Mouse (Mus musculus) layer of hippocampus, adult 6 months (tissue): ENCODE measurements around the gene Thbs3. TPM values are rescaled to one million over a fixed set of nuclear protein-coding genes. Genes with fewer than 3 reads are reported as not detected.

Experiments used
- long read RNA-seq, 2 experiments: library from polyadenylated mRNA; unstranded; transcript quantifications; one replicate each; pipeline ENCODE4 v2.0.0; 2019 to 2020
- microRNA-seq: library from miRNA; unstranded; fragments of <30 nt; microRNA quantifications from one replicate; pipeline ENCODE4 v1.2.0, GENCODE M21; 2020
- polyA plus RNA-seq: library from polyadenylated mRNA; unstranded; fragments of <200 nt; fragmentation: Nextera tagmentation; gene quantifications from 2 replicates; pipeline ENCODE4 v1.2.3, GENCODE M21; 2021

Gene Thbs3
- 10.7 and 16.8 TPM in 2 replicates for polyA plus RNA-seq
- long read RNA-seq, experiment 1, partial matches to known transcripts = 3 of 6 reads
- long read RNA-seq, experiment 1, other reads (novel, unspliced or antisense) = 0 of 6 reads
- long read RNA-seq, experiment 2, transcript Thbs3-201 (23 exons, 3,190 nt) = major isoform, 6 of 16 reads
- long read RNA-seq, experiment 2, partial matches to known transcripts = 2 of 16 reads
- long read RNA-seq, experiment 2, other reads (novel, unspliced or antisense) = 8 of 16 reads

GRCm38 (mm10) chr3:89214681-89215411 lies at the start of gene Thbs3:
Gene Thbs3, plus strand, starts transcription at chr3:89215180.

GRCm38 (mm10) chr3:89177242-89178106 lies 37.5 kb upstream of the Thbs3 start, which contains the start of gene Scamp3:
Gene Scamp3, plus strand, starts transcription at chr3:89177473.

GRCm38 (mm10) chr3:89183058-89183958 lies 31.7 kb upstream of the Thbs3 start, which contains the start of gene Fam189b:
Gene Fam189b, plus strand, starts transcription at chr3:89183143.

GRCm38 (mm10) chr3:89202253-89203141 lies 12.5 kb upstream of the Thbs3 start, which contains the start of gene Gba:
Gene Gba, plus strand, starts transcription at chr3:89202928.

GRCm38 (mm10) chr3:89226900-89227299 lies 11.9 kb downstream of the Thbs3 start, which contains the start of gene Mtx1:
Gene Mtx1, minus strand, starts transcription at chr3:89227088.

GRCm38 (mm10) chr3:89228836-89229235 lies 13.9 kb downstream of the Thbs3 start, which contains the start of gene Muc1:
Gene Muc1, plus strand, starts transcription at chr3:89229057.

GRCm38 (mm10) chr3:89245688-89246171 lies 30.8 kb downstream of the Thbs3 start, which contains the start of gene Krtcap2:
Gene Krtcap2, plus strand, starts transcription at chr3:89245966.

GRCm38 (mm10) chr3:89246261-89247100 lies 31.5 kb downstream of the Thbs3 start, which contains the start of gene Trim46:
Gene Trim46, minus strand, starts transcription at chr3:89246309.

GRCm38 (mm10) chr3:89259076-89259475 lies 44.1 kb downstream of the Thbs3 start, which contains the start of gene Dpm3:
Gene Dpm3, plus strand, starts transcription at chr3:89259358.

GRCm38 (mm10) chr3:89270051-89270755 lies 55.2 kb downstream of the Thbs3 start, which contains the start of gene Slc50a1:
Gene Slc50a1, minus strand, starts transcription at chr3:89270570.

Small RNA genes within 50 kb of the gene (microRNA-seq; reads per million reads assigned to microRNA genes)
- gene Mir92b = 8,824 reads per million, percentile 95 among the genes with 10 or more reads in this experiment

Other genes starting within 250 kb of the Thbs3 start
- 40.8 and 48.7 TPM in 2 replicates for gene Rusc1, start 121.9 kb upstream of the Thbs3 start, polyA plus RNA-seq
- not detected in 2 replicates for gene Gm43738, start 114.1 kb upstream of the Thbs3 start, polyA plus RNA-seq
- 183 TPM in 2 replicates for gene Fdps, start 113.2 kb upstream of the Thbs3 start, polyA plus RNA-seq
- gene Pklr, start 79.0 kb upstream of the Thbs3 start, polyA plus RNA-seq = 0.20 TPM in 1 of 2 replicates, not detected in the other
- 1.9 and 2.1 TPM in 2 replicates for gene Hcn3, start 55.0 kb upstream of the Thbs3 start, polyA plus RNA-seq
- gene Clk2, start 50.4 kb upstream of the Thbs3 start, polyA plus RNA-seq = 2.3 and 2.6 TPM in 2 replicates
- gene Scamp3, start 37.7 kb upstream of the Thbs3 start, polyA plus RNA-seq = 79.6 and 80.4 TPM in 2 replicates
- gene Fam189b, start 32.0 kb upstream of the Thbs3 start, polyA plus RNA-seq = 7.2 and 8.7 TPM in 2 replicates
- 24.0 and 25.6 TPM in 2 replicates for gene Gba, start 12.3 kb upstream of the Thbs3 start, polyA plus RNA-seq
- gene Mtx1, start 11.9 kb downstream of the Thbs3 start, polyA plus RNA-seq = 125 and 128 TPM in 2 replicates
- not detected in 2 replicates for gene Muc1, start 13.9 kb downstream of the Thbs3 start, polyA plus RNA-seq
- gene Krtcap2, start 30.8 kb downstream of the Thbs3 start, polyA plus RNA-seq = 237 and 255 TPM in 2 replicates
- 20.0 and 21.4 TPM in 2 replicates for gene Trim46, start 31.1 kb downstream of the Thbs3 start, polyA plus RNA-seq
- 320 and 365 TPM in 2 replicates for gene Dpm3, start 44.2 kb downstream of the Thbs3 start, polyA plus RNA-seq
- 56.9 and 59.5 TPM in 2 replicates for gene Slc50a1, start 55.4 kb downstream of the Thbs3 start, polyA plus RNA-seq
- gene Efna1, start 66.0 kb downstream of the Thbs3 start, polyA plus RNA-seq = 11.3 and 12.4 TPM in 2 replicates
- 11.0 and 12.5 TPM in 2 replicates for gene Efna3, start 107.8 kb downstream of the Thbs3 start, polyA plus RNA-seq
- 0.39 and 0.40 TPM in 2 replicates for gene Efna4, start 122.8 kb downstream of the Thbs3 start, polyA plus RNA-seq
- 26.6 and 28.2 TPM in 2 replicates for gene Adam15, start 134.8 kb downstream of the Thbs3 start, polyA plus RNA-seq
- gene Dcst2, start 146.8 kb downstream of the Thbs3 start, polyA plus RNA-seq = not detected in 2 replicates
- 1.4 TPM in 2 replicates for gene Dcst1, start 150.1 kb downstream of the Thbs3 start, polyA plus RNA-seq
- 0.23 and 0.59 TPM in 2 replicates for gene Zbtb7b, start 179.6 kb downstream of the Thbs3 start, polyA plus RNA-seq
- gene Lenep, start 187.6 kb downstream of the Thbs3 start, polyA plus RNA-seq = not detected in 2 replicates
- 27.2 and 28.1 TPM in 2 replicates for gene Flad1, start 196.7 kb downstream of the Thbs3 start, polyA plus RNA-seq
- gene Cks1b, start 203.2 kb downstream of the Thbs3 start, polyA plus RNA-seq = 10.2 and 10.3 TPM in 2 replicates
- 2.7 and 3.0 TPM in 2 replicates for gene Shc1, start 203.3 kb downstream of the Thbs3 start, polyA plus RNA-seq
- 5.8 and 6.2 TPM in 2 replicates for gene Pygo2, start 215.0 kb downstream of the Thbs3 start, polyA plus RNA-seq
- 20.1 and 28.3 TPM in 2 replicates for gene Pbxip1, start 221.5 kb downstream of the Thbs3 start, polyA plus RNA-seq
- 64.1 and 68.4 TPM in 2 replicates for gene Pmvk, start 239.4 kb downstream of the Thbs3 start, polyA plus RNA-seq